Mouse (Mus musculus) CD4-positive, CD25-positive, alpha-beta regulatory T cell, adult 4 months (primary cell): Measurements from ENCODE around the gene Wap. TPM values are rescaled to one million over a fixed set of nuclear protein-coding genes. Genes with fewer than 3 reads are reported as not detected.

Source experiments
- ATAC-seq: one replicate; pipeline ENCODE4 v1.8.0; 2017
- polyA plus RNA-seq, 2 experiments: library from polyadenylated mRNA; unstranded; fragments of 100-300 nt; shearing (Covaris generic); gene quantifications; one replicate each; pipeline ENCODE4 v1.2.1; 2017

Gene Wap
- polyA plus RNA-seq, 2 experiments from 2014 or later = not detected

- ATAC-seq = no peak
These were observed 12.1 kb downstream of the Wap start for GRCm38 (mm10) chr11:6626388-6626772.

- ATAC-seq = peak; percentile 88
These were observed 12.7 kb downstream of the Wap start, which contains the start of gene Tbrg4 for GRCm38 (mm10) chr11:6625478-6626387. TSS of gene Tbrg4 (minus strand) at chr11:6626067.

GRCm38 (mm10) chr11:6624619-6625382 lies 13.6 kb downstream of the Wap start:
- ATAC-seq = no peak

GRCm38 (mm10) chr11:6623704-6624103 lies 14.7 kb downstream of the Wap start:
- ATAC-seq = no peak

- ATAC-seq = no peak
These were observed 22.9 kb downstream of the Wap start for GRCm38 (mm10) chr11:6615250-6616205.

GRCm38 (mm10) chr11:6605491-6606399 lies 32.7 kb downstream of the Wap start, which contains the start of gene Nacad:
TSS of gene Nacad (minus strand) at chr11:6606053.
- no peak for ATAC-seq

- ATAC-seq = no peak
These were observed 33.4 kb downstream of the Wap start for GRCm38 (mm10) chr11:6605021-6605481.

GRCm38 (mm10) chr11:6604604-6604936 lies 33.9 kb downstream of the Wap start:
- no peak for ATAC-seq

- peak; percentile 43 for ATAC-seq
These were observed 34.4 kb downstream of the Wap start for GRCm38 (mm10) chr11:6603887-6604603.

- ATAC-seq = no peak
These were observed 35.2 kb downstream of the Wap start for GRCm38 (mm10) chr11:6603224-6603623.

- no peak for ATAC-seq
These were observed 35.8 kb downstream of the Wap start for GRCm38 (mm10) chr11:6602662-6603061.

- no peak for ATAC-seq
These were observed 36.6 kb downstream of the Wap start for GRCm38 (mm10) chr11:6601649-6602480.

- ATAC-seq = no peak
These were observed 38.0 kb downstream of the Wap start for GRCm38 (mm10) chr11:6600284-6600944.

GRCm38 (mm10) chr11:6599831-6600230 lies 38.6 kb downstream of the Wap start:
- no peak for ATAC-seq

- no peak for ATAC-seq
These were observed 39.3 kb downstream of the Wap start for GRCm38 (mm10) chr11:6599011-6599681.

GRCm38 (mm10) chr11:6598191-6598889 lies 40.1 kb downstream of the Wap start:
- ATAC-seq = no peak

- peak; percentile 33 for ATAC-seq
These were observed 40.9 kb downstream of the Wap start for GRCm38 (mm10) chr11:6597523-6597922.

GRCm38 (mm10) chr11:6596616-6597015 lies 41.8 kb downstream of the Wap start:
- ATAC-seq = no peak
